Mouse (Mus musculus) brain, adult 2 months (tissue): ENCODE results near the gene Nlk.

ENCODE experiments used
- DNase-seq: peaks from one replicate; pipeline ENCODE4 v3.0.0; 2011; ENCODE audit warnings: low read depth, low spot score

Nlk gene

GRCm38 (mm10) chr11:78696777-78697752, at the start of gene Nlk:
Gene Nlk, minus strand, starts transcription at chr11:78697373.
- DNase-seq, result peak; percentile 100

DNA sequence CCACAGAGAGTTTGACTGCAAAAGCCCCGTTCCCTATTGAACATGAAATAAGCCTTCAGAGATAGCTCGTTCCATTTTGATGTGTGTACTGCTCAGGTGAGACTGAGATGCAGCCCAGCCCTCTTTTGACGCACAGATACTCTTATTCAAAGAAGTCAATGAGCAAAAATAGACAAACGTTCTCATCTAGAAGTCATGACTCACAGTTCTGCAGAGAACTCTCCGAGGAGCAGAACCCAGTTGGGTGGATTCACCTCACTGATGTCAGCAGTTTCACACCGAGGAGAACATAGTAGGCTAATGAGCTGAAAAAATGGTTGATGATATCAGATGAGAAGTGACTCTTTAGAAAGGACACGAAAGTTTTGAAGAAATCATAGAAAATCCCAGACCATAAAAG, 49.1 kb upstream of the Nlk start:
- DNase-seq, result peak; percentile 69

GRCm38 (mm10) chr11:78745475-78745874, 48.3 kb upstream of the Nlk start:
- peak; percentile 55 for DNase-seq

- no peak for DNase-seq
Observed at GRCm38 (mm10) chr11:78742461-78742860, 45.3 kb upstream of the Nlk start.

- no peak for DNase-seq
Observed at GRCm38 (mm10) chr11:78741958-78742357, 44.8 kb upstream of the Nlk start.

GRCm38 (mm10) chr11:78739361-78739760, 42.2 kb upstream of the Nlk start:
- DNase-seq, result no peak

DNA sequence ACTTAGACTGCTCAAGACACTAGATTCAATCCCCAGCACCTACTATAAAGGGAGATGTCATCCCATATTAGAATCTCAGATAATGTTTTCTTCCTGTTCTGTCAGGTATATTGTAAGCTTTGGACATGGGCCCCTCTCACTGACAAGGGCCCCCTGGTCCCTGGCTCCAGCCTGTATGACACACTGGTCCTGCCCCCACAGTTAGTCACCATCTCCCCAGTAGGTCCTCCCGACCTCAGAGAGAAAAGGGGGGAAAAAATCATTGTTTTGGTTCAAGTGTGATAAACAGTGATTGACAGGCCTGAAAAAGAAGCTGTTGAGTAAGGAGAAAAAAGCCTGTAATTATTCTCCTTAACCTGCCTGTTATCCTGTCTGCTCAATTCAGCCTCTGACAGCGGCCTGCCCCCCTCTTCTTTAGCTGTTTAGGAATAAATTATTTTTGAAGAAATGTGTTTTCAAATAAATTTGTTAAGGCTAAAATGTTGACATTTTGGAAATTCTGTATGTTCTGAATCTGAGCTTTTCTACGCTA, 39.8 kb upstream of the Nlk start:
- DNase-seq, result no peak

DNA sequence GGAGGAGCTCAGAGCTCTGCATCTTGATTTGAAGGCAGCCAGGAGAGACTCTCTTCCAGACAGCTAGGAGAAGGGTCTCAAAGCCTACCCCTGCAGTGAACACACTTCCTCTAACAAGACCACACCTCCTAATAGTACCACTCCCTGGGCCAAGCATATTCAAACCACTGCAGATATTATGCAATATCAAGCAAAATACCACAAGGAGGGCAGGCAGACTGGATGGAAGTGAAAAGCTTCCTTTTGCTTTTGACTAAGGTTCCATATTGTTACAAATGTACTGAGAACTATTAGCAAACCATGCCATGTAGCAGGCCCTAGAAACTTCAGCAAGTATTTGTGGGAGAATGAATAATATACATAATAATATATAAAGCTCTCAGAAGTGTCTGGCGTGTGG, 38.0 kb upstream of the Nlk start:
- no peak for DNase-seq

GRCm38 (mm10) chr11:78732619-78733018, 35.4 kb upstream of the Nlk start:
- DNase-seq, result no peak

- DNase-seq, result peak; percentile 58
Observed at GRCm38 (mm10) chr11:78730902-78731301, 33.7 kb upstream of the Nlk start.

GRCm38 (mm10) chr11:78728041-78728440, 30.9 kb upstream of the Nlk start:
- peak; percentile 61 for DNase-seq

DNA sequence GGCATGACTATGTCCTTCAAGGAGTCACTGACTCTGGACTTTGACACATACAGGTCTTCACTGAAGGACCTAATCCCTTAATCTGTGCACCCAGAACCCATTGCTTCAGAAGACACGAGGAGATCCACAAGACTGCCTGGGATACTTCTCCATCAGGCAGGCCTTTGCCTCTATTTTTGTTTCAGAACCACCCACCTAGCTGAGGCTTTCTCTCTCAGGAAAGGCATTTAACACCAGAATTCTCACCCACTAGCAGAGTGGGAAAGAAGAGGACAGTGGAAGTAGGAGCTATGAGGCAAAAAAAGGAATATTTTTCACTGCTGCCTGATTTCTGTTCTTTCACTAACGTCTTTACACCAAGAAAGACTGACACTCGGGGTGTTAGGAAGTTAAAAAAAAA, 29.2 kb upstream of the Nlk start:
- peak; percentile 90 for DNase-seq

DNA sequence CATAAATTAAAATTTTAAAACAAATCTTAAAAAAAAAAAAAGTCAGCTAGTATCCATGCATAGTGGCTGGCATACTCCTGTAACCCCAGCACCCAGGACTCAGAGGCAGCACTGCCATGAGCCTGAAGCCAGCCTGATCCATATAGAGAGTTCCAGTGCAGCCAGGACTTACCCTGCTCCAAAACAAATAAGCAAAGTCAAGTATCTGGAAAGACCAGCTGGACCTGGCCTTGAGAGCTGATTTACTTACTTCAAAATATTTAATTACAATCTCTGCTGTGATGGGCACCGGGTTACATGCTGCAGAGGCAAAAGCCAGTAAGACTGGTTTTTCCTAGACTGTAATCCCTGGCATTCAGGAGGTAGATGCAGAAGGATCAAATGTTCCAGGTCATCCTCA, 27.6 kb upstream of the Nlk start:
- DNase-seq, result no peak

DNA sequence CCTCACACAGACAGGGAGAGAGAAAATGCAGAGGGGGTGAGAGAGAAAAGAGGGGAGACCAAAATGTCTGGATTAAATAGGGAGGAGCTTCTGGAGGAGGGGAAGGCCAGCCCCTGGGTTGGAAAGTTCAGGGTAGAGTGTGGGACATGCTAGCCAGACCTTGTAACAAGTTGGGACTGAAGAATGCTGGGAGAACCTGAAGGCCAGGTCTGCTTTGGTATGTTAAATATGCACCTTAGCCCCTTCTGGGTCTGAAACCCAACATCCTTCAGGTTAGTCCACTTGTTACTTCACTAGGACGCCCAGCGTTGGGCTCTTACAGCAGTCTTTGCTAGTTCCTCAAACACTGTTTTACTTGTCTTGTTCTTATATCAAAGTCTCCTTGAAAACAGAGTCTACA, 24.2 kb upstream of the Nlk start:
- no peak for DNase-seq

- no peak for DNase-seq
Observed at GRCm38 (mm10) chr11:78717655-78718054, 20.5 kb upstream of the Nlk start.

DNA sequence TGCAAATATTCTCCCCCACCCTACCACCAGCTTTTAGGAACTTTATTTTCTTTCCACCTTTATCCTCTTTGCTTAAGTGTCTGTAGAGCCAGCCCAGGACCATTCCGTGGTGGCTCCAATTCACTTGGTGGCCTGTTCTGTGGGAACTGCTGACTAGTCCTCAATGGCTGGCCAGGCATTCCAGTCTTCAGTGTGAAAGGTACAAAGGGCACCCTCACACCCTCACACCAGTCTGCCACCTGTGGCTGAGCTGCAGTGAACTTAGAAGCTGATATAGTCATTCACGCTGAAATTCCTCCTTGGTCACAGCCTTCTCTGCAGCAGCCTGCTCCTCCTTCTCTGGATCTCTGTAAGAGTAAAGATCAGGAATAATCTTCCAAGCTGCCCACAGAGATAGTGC, 11.5 kb upstream of the Nlk start:
- DNase-seq, result no peak

GRCm38 (mm10) chr11:78706026-78706425, 8.9 kb upstream of the Nlk start:
- no peak for DNase-seq

DNA sequence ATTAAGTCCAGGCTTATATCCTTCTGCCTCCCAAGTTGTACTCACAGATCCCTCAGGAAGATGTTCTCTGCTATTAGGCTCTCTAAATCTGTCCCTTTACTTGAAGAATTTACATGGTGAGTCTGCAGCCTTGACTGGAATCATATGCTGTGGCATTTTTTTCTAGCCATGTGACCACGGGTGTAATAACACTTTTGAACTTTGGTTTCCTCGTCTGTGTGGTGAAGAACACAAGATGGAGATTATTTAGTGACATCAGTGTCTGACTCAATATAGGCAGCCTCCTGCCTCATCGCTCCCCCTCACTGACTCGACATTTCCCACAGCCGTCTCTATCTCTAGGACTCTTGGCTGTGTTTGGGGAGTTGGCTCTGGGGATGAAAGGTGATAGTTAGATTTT, 5.9 kb upstream of the Nlk start:
- DNase-seq, result no peak

DNA sequence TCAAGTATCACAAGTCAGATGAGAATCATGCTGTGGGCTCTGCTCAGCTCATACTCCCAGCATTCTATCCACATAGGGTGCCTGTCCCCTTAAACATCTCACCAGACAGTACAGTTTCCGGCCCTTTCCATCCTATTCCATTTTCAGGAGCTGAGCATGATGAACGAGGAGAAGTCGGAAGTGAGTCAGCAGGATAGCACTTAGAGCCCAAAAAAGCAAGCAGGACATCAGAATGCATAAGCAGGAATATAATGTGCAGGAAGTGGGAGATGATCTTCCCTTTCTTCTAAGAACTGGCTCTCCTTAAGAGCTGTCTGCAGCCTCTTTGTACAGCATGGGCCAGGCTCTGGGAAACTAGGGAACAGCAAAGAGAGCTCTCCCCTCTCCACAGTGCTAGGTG, 5.1 kb upstream of the Nlk start:
- peak; percentile 85 for DNase-seq

GRCm38 (mm10) chr11:78697753-78698171, 589 bp upstream of the Nlk start:
- DNase-seq, result peak; percentile 99

- no peak for DNase-seq
Observed at GRCm38 (mm10) chr11:78694249-78694648, 2.9 kb downstream of the Nlk start.

GRCm38 (mm10) chr11:78693307-78693706, 3.9 kb downstream of the Nlk start:
- DNase-seq, result no peak

DNA sequence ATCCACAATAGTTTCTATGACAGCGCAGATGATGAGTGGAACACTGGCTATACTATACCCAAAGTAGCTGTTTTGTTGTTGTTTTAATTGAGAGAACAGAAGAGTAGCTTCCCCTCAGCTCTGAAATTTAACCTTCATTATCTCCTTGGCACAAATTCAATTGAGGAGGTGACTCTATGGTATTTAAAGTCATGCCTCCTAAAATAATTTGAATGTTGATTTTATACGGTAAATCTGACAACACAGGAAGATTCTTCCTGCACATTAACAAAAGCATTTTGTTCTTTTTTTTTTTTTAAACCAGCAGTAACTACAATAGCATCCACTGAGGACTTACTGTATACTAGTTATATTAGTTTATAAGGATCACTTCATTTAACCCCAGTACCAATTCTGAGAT, 6.0 kb downstream of the Nlk start:
- DNase-seq, result no peak
